Mouse (Mus musculus) intestine, embryonic 16.5 days (tissue): ENCODE data around the gene Zfp664. TPM values are rescaled to one million over a fixed set of nuclear protein-coding genes. Genes with fewer than 3 reads are reported as not detected.

Experiments
- ATAC-seq: fragments of 200-750 bp; cut with Nextera tagmentation; 2 replicates; pipeline ENCODE4 v1.8.0; 2017; ENCODE audit warnings: moderate TSS enrichment, moderate library complexity
- H3K27ac ChIP-seq: fragments of 300-500 bp; sonication (generic); 2 replicates; pipeline ENCODE4 v1.5.1; 2014; ENCODE audit warnings: mild to moderate bottlenecking, low read length
- H3K27me3 ChIP-seq: fragments of 300-500 bp; sonication (generic); replicated peaks from 2 replicates; pipeline ENCODE4 v1.6.1; 2014; ENCODE audit warnings: low read length, control low read depth, mixed read lengths; ENCODE audit not compliant: control insufficient read depth, insufficient read depth
- H3K36me3 ChIP-seq: fragments of 300-500 bp; sonication (generic); 2 replicates; pipeline ENCODE4 v1.6.1; 2014; ENCODE audit warnings: low read length, control low read depth; ENCODE audit not compliant: control insufficient read depth, insufficient read depth
- H3K4me1 ChIP-seq: fragments of 300-500 bp; sonication (generic); 2 replicates; pipeline ENCODE4 v1.6.1; 2014; ENCODE audit warnings: low read length, control low read depth, mixed read lengths; ENCODE audit not compliant: control insufficient read depth, insufficient read depth
- H3K4me2 ChIP-seq: fragments of 300-500 bp; sonication (generic); 2 replicates; pipeline ENCODE4 v1.6.1; 2014; ENCODE audit warnings: low read depth, low read length, control low read depth
- H3K4me3 ChIP-seq: fragments of 300-500 bp; sonication (generic); 2 replicates; pipeline ENCODE4 v1.5.1; 2014; ENCODE audit warnings: mild to moderate bottlenecking, low read length
- H3K9ac ChIP-seq: fragments of 300-500 bp; sonication (generic); 2 replicates; pipeline ENCODE4 v1.6.1; 2014; ENCODE audit warnings: low read depth, low read length
- H3K9me3 ChIP-seq: fragments of 300-500 bp; sonication (generic); 2 replicates; pipeline ENCODE4 v1.6.1; 2016; ENCODE audit warnings: low read length, control low read depth; ENCODE audit not compliant: control insufficient read depth
- WGBS: fragments of 180-500 bp; shearing (Covaris S2); extraction: QIAGEN DNeasy Blood & Tissue Kit; methylation state at CpG from one replicate; pipeline ENCODE4 v1.1.7; 2014; 5-methylcytosine and 5-hydroxymethylcytosine counted together
- polyA plus RNA-seq: library from polyadenylated mRNA; unstranded; fragments of >200 nt; fragmentation: Nextera tagmentation; extraction: Ambion mirVana; gene quantifications from 2 replicates; pipeline ENCODE4 v1.2.1, GENCODE M21; 2015

Zfp664 gene
- polyA plus RNA-seq, 1 experiment from 2014 or later, result 54.0 TPM

GRCm38 (mm10) chr5:124861463-124861862 lies 1.0 kb upstream of the Zfp664 start:
- 0 out of 2 replicates have a peak, but pooled peaks have one; percentile 0 for ATAC-seq
- Histone ChIP-seq H3K9ac (peak overlapping the region; percentile 60), H3K27ac (no peak overlapping the region), H3K4me3 (peak overlapping the region; percentile 96), H3K9me3 (no peaks in the 10 kb centered on the region), H3K4me2 (peak overlapping the region; percentile 100), H3K4me1 (peaks cover 16% of the 10 kb centered on the region), H3K27me3 (peaks cover 13% of the 10 kb centered on the region), H3K36me3 (no peaks in the 10 kb centered on the region)
- WGBS, result under 1% methylated on average over 30 of the region's 33 CpGs

- Histone ChIP-seq H3K4me1 (peaks cover 16% of the 10 kb centered on the region), H3K4me3 (peak overlapping the region; percentile 96), H3K27me3 (peaks cover 13% of the 10 kb centered on the region), H3K36me3 (no peaks in the 10 kb centered on the region), H3K4me2 (peak overlapping the region; percentile 86), H3K27ac (peak overlapping the region; percentile 91), H3K9ac (peak overlapping the region; percentile 87), H3K9me3 (no peaks in the 10 kb centered on the region)
- WGBS, result under 1% methylated on average over 85 of the region's 88 CpGs
- peak; percentile 75 for ATAC-seq
These were observed 615 bp downstream of the Zfp664 start for GRCm38 (mm10) chr5:124862871-124863741.

GRCm38 (mm10) chr5:124868981-124869380 lies 6.5 kb downstream of the Zfp664 start:
- WGBS, result 34% methylated on average over 4 of the region's 4 CpGs
- Histone ChIP-seq H3K27me3 (no peaks in the 10 kb centered on the region), H3K27ac (no peak overlapping the region), H3K36me3 (no peaks in the 10 kb centered on the region), H3K9ac (no peak overlapping the region), H3K4me1 (peaks cover 26% of the 10 kb centered on the region), H3K4me3 (no peak overlapping the region), H3K9me3 (no peaks in the 10 kb centered on the region), H3K4me2 (no peak overlapping the region)
- ATAC-seq, result no peak

- no peak overlapping the region for H3K9ac ChIP-seq
- no peak overlapping the region for H3K4me3 ChIP-seq
- no peaks in the 10 kb centered on the region for H3K27me3 ChIP-seq
- no peak for ATAC-seq
- peaks cover 22% of the 10 kb centered on the region for H3K4me1 ChIP-seq
- H3K27ac ChIP-seq, result peak overlapping the region; percentile 34; the same call in 1 of the 2 replicates
- H3K4me2 ChIP-seq, result no peak overlapping the region
- H3K36me3 ChIP-seq, result no peaks in the 10 kb centered on the region
- 41% methylated on average over 2 of the region's 2 CpGs for WGBS
- no peaks in the 10 kb centered on the region for H3K9me3 ChIP-seq
These were observed 9.5 kb downstream of the Zfp664 start for GRCm38 (mm10) chr5:124872033-124872432.

GRCm38 (mm10) chr5:124873096-124873495 lies 10.6 kb downstream of the Zfp664 start:
- Histone ChIP-seq H3K27ac (no peak overlapping the region), H3K9ac (no peak overlapping the region), H3K4me2 (no peak overlapping the region), H3K4me1 (peaks cover 22% of the 10 kb centered on the region), H3K9me3 (no peaks in the 10 kb centered on the region), H3K27me3 (no peaks in the 10 kb centered on the region), H3K36me3 (no peaks in the 10 kb centered on the region), H3K4me3 (no peak overlapping the region)
- 80% methylated on average over 3 of the region's 3 CpGs for WGBS
- ATAC-seq, result no peak

GRCm38 (mm10) chr5:124873890-124874601 lies 11.6 kb downstream of the Zfp664 start:
- Histone ChIP-seq H3K4me3 (no peak overlapping the region), H3K27me3 (no peaks in the 10 kb centered on the region), H3K36me3 (no peaks in the 10 kb centered on the region; the same call in 1 of the 2 replicates), H3K4me1 (peaks cover 22% of the 10 kb centered on the region), H3K9ac (no peak overlapping the region), H3K4me2 (no peak overlapping the region), H3K9me3 (no peaks in the 10 kb centered on the region), H3K27ac (no peak overlapping the region)
- WGBS, result 80% methylated on average over 6 of the region's 6 CpGs
- ATAC-seq, result no peak

- 83% methylated on average over 4 of the region's 4 CpGs for WGBS
- H3K4me3 ChIP-seq, result no peak overlapping the region
- no peaks in the 10 kb centered on the region for H3K9me3 ChIP-seq
- H3K27me3 ChIP-seq, result no peaks in the 10 kb centered on the region
- no peak for ATAC-seq
- no peak overlapping the region for H3K27ac ChIP-seq
- H3K4me1 ChIP-seq, result no peaks in the 10 kb centered on the region
- no peaks in the 10 kb centered on the region; the same call in 1 of the 2 replicates for H3K36me3 ChIP-seq
- H3K9ac ChIP-seq, result no peak overlapping the region
- H3K4me2 ChIP-seq, result no peak overlapping the region
These were observed 16.8 kb downstream of the Zfp664 start for GRCm38 (mm10) chr5:124879251-124879650.

GRCm38 (mm10) chr5:124879801-124880200 lies 17.3 kb downstream of the Zfp664 start:
- no peak overlapping the region for H3K4me3 ChIP-seq
- 77% methylated on average over 6 of the region's 6 CpGs for WGBS
- H3K4me2 ChIP-seq, result no peak overlapping the region
- H3K36me3 ChIP-seq, result peaks cover 2% of the 10 kb centered on the region
- H3K27ac ChIP-seq, result no peak overlapping the region
- H3K9me3 ChIP-seq, result no peaks in the 10 kb centered on the region
- ATAC-seq, result no peak
- no peak overlapping the region for H3K9ac ChIP-seq
- no peaks in the 10 kb centered on the region for H3K27me3 ChIP-seq
- H3K4me1 ChIP-seq, result no peaks in the 10 kb centered on the region

- H3K27ac ChIP-seq, result no peak overlapping the region
- H3K27me3 ChIP-seq, result no peaks in the 10 kb centered on the region
- no peaks in the 10 kb centered on the region for H3K4me1 ChIP-seq
- H3K4me3 ChIP-seq, result no peak overlapping the region
- ATAC-seq, result no peak
- no peak overlapping the region for H3K9ac ChIP-seq
- H3K4me2 ChIP-seq, result no peak overlapping the region
- no peaks in the 10 kb centered on the region for H3K9me3 ChIP-seq
- 88% methylated on average over 6 of the region's 6 CpGs for WGBS
- peaks cover 15% of the 10 kb centered on the region for H3K36me3 ChIP-seq
These were observed 21.4 kb downstream of the Zfp664 start for GRCm38 (mm10) chr5:124883877-124884276.
